Mouse (Mus musculus) layer of hippocampus, adult 9-10 months (tissue): ENCODE measurements around the gene Cacnb2.

ENCODE experiments used
- DNase-seq: peaks from one replicate; pipeline ENCODE4 v3.0.0; 2022; ENCODE audit warnings: low spot score

Cacnb2 gene

GRCm38 (mm10) chr2:14873116-14873515, 270.2 kb downstream of the Cacnb2 start:
- DNase-seq: no peak

- DNase-seq: no peak
Measured at GRCm38 (mm10) chr2:14873701-14874181, 270.9 kb downstream of the Cacnb2 start.

- no peak for DNase-seq
Measured at GRCm38 (mm10) chr2:14874281-14875037, 271.6 kb downstream of the Cacnb2 start.

- no peak for DNase-seq
Measured at GRCm38 (mm10) chr2:14875121-14875520, 272.2 kb downstream of the Cacnb2 start.

GRCm38 (mm10) chr2:14875616-14876015, 272.7 kb downstream of the Cacnb2 start:
- DNase-seq: no peak

- no peak for DNase-seq
Measured at GRCm38 (mm10) chr2:14878953-14879352, 276.1 kb downstream of the Cacnb2 start.

GRCm38 (mm10) chr2:14883460-14883859, 280.6 kb downstream of the Cacnb2 start:
- no peak for DNase-seq

GRCm38 (mm10) chr2:14888406-14889195, 285.7 kb downstream of the Cacnb2 start:
- DNase-seq: no peak

GRCm38 (mm10) chr2:14903837-14904236, 300.9 kb downstream of the Cacnb2 start:
- DNase-seq: no peak

- DNase-seq: no peak
Measured at GRCm38 (mm10) chr2:14904865-14905264, 302.0 kb downstream of the Cacnb2 start.

- DNase-seq: no peak
Measured at GRCm38 (mm10) chr2:14907124-14907925, 304.4 kb downstream of the Cacnb2 start.

GRCm38 (mm10) chr2:14917585-14918247, 314.8 kb downstream of the Cacnb2 start:
- DNase-seq: no peak

- no peak for DNase-seq
Measured at GRCm38 (mm10) chr2:14929866-14930265, 327.0 kb downstream of the Cacnb2 start.

GRCm38 (mm10) chr2:14931968-14932367, 329.1 kb downstream of the Cacnb2 start:
- no peak for DNase-seq

- DNase-seq: no peak
Measured at GRCm38 (mm10) chr2:14936492-14936891, 333.6 kb downstream of the Cacnb2 start.

- DNase-seq: no peak
Measured at GRCm38 (mm10) chr2:14942261-14942660, 339.4 kb downstream of the Cacnb2 start.

GRCm38 (mm10) chr2:14943691-14944357, 340.9 kb downstream of the Cacnb2 start:
- DNase-seq: no peak

- no peak for DNase-seq
Measured at GRCm38 (mm10) chr2:14953090-14953489, 350.2 kb downstream of the Cacnb2 start.

- DNase-seq: peak; percentile 8
Measured at GRCm38 (mm10) chr2:14960963-14961488, 358.1 kb downstream of the Cacnb2 start.

- no peak for DNase-seq
Measured at GRCm38 (mm10) chr2:14961493-14961892, 358.6 kb downstream of the Cacnb2 start.

- no peak for DNase-seq
Measured at GRCm38 (mm10) chr2:14984029-14984428, 381.1 kb downstream of the Cacnb2 start.
